Mouse (Mus musculus): ENCODE results near the gene Cd22. TPM values are rescaled to one million over a fixed set of nuclear protein-coding genes. Genes with fewer than 3 reads are reported as not detected.

Gene Cd22
- total and polyA plus RNA-seq, 3 experiments: 42.3 to 180 (median 90.6) TPM

- H3K9ac ChIP-seq (ENCODE audit: insufficient read depth, low read depth): no peak overlapping the region
- H3K4me2 ChIP-seq (ENCODE audit: insufficient read depth, low read depth, poor library complexity, severe bottlenecking): peak overlapping the region; percentile 56
- H3K27me3 ChIP-seq (replicated peaks): no peaks in the 10 kb centered on the region
- peaks cover 11 to 57% of the 10 kb centered on the region in 2 experiments for H3K4me1 ChIP-seq (ENCODE audit: control insufficient read depth in 1 of 2, insufficient read depth in 2 of 2)
- dilution Hi-C loops (cut with MboI; ENCODE audit: extremely low pct_ligation_motif_present, extremely low pct_unique_long_range_greater_than_20kb, low sequenced_read_pairs): no loop called here
- DNase-seq (ENCODE audit: extremely low read depth): peak; percentile 76
- in situ Hi-C loops (cut with MboI; ENCODE audit: low pct_ligation_motif_present, low pct_unique_long_range_greater_than_20kb, low sequenced_read_pairs): no loop called here
- H3K9me3 ChIP-seq (replicated peaks; ENCODE audit: low read length): no peaks in the 10 kb centered on the region
- H3K4me3 ChIP-seq (replicated peaks in 1 of 3; ENCODE audit: low read depth in 2 of 3, low read length in 2 of 3, poor library complexity in 1 of 3): peak overlapping the region in 1 of 3 experiments; percentile 31
- TF ChIP-seq CTCF (conservative IDR thresholded peaks at IDR 0.05 in 1 of 2, IDR thresholded peaks at IDR 0.05 in 1 of 2; ENCODE audit: low read depth in 2 of 2, low read length in 2 of 2) (peak; percentile 75 to 84), RAD21 (IDR thresholded peaks at IDR 0.05; ENCODE audit: low read depth, low read length) (peak; percentile 43), SMC3 (IDR thresholded peaks at IDR 0.05; ENCODE audit: low read depth, low read length) (peak; percentile 75), POLR2A (IDR thresholded peaks at IDR 0.05; ENCODE audit: low read depth, low read length) (no peak), MEF2A (IDR thresholded peaks at IDR 0.05; ENCODE audit: borderline replicate concordance, low read depth, low read length) (0 out of 2 replicates have a peak, but pooled peaks have one; percentile 19), CHD2 (IDR thresholded peaks at IDR 0.05; ENCODE audit: low read length) (peak; percentile 85), CHD1 (IDR thresholded peaks at IDR 0.05; ENCODE audit: low read depth, low read length) (no peak), MAZ (IDR thresholded peaks at IDR 0.05; ENCODE audit: low read depth, low read length) (0 out of 2 replicates have a peak, but pooled peaks have one; percentile 86), MXI1 (IDR thresholded peaks at IDR 0.05; ENCODE audit: low read depth, low read length) (0 out of 2 replicates have a peak, but pooled peaks have one; percentile 2), MAFK (IDR thresholded peaks at IDR 0.05; ENCODE audit: insufficient replicate concordance, low read length) (no peak)
- no peaks in the 10 kb centered on the region for H3K79me2 ChIP-seq (replicated peaks; ENCODE audit: control insufficient read depth, extremely low read depth, insufficient read depth, poor library complexity, severe bottlenecking)
- H3K27ac ChIP-seq (ENCODE audit: insufficient read depth, low read depth): no peak overlapping the region
- H3K36me3 ChIP-seq (replicated peaks in 1 of 2; ENCODE audit: control insufficient read depth in 1 of 2, insufficient read depth in 1 of 2, low read length in 1 of 2): peaks cover 0 to 41% of the 10 kb centered on the region in 2 experiments
These were observed 20.3 kb downstream of the Cd22 start for GRCm38 (mm10) chr7:30859635-30860402.

- peaks cover 11 to 54% of the 10 kb centered on the region in 2 experiments for H3K4me1 ChIP-seq (ENCODE audit: control insufficient read depth in 1 of 2, insufficient read depth in 2 of 2)
- no peak overlapping the region for H3K27ac ChIP-seq (ENCODE audit: insufficient read depth, low read depth)
- DNase-seq (ENCODE audit: extremely low read depth): peak; percentile 86
- no peaks in the 10 kb centered on the region for H3K9me3 ChIP-seq (replicated peaks; ENCODE audit: low read length)
- no peak overlapping the region for H3K4me2 ChIP-seq (ENCODE audit: insufficient read depth, low read depth, poor library complexity, severe bottlenecking)
- in situ Hi-C loops (cut with MboI; ENCODE audit: low pct_ligation_motif_present, low pct_unique_long_range_greater_than_20kb, low sequenced_read_pairs): no loop called here
- no peak overlapping the region for H3K4me3 ChIP-seq (replicated peaks in 1 of 3; ENCODE audit: low read depth in 2 of 3, low read length in 2 of 3, poor library complexity in 1 of 3)
- peaks cover 0 to 37% of the 10 kb centered on the region in 2 experiments for H3K36me3 ChIP-seq (replicated peaks in 1 of 2; ENCODE audit: control insufficient read depth in 1 of 2, insufficient read depth in 1 of 2, low read length in 1 of 2)
- H3K27me3 ChIP-seq (replicated peaks): no peaks in the 10 kb centered on the region
- dilution Hi-C loops (cut with MboI; ENCODE audit: extremely low pct_ligation_motif_present, extremely low pct_unique_long_range_greater_than_20kb, low sequenced_read_pairs): no loop called here
- no peak overlapping the region for H3K9ac ChIP-seq (ENCODE audit: insufficient read depth, low read depth)
- H3K79me2 ChIP-seq (replicated peaks; ENCODE audit: control insufficient read depth, extremely low read depth, insufficient read depth, poor library complexity, severe bottlenecking): no peaks in the 10 kb centered on the region
- TF ChIP-seq RAD21 (IDR thresholded peaks at IDR 0.05; ENCODE audit: low read depth, low read length): peak; percentile 93
- TF ChIP-seq UBTF (IDR thresholded peaks at IDR 0.05; ENCODE audit: low read depth, low read length): no peak
- TF ChIP-seq GABPA (IDR thresholded peaks at IDR 0.05; ENCODE audit: insufficient replicate concordance, low read depth, low read length): no peak
- TF ChIP-seq MAX (IDR thresholded peaks at IDR 0.05; ENCODE audit: low read length): peak; percentile 50; the same call in 1 of the 2 replicates
- TF ChIP-seq SMC3 (IDR thresholded peaks at IDR 0.05; ENCODE audit: low read depth, low read length): peak; percentile 94
- TF ChIP-seq ZKSCAN1 (IDR thresholded peaks at IDR 0.05; ENCODE audit: borderline replicate concordance, low read depth, low read length): no peak
- no peak for TF ChIP-seq TBP (conservative IDR thresholded peaks at IDR 0.05; ENCODE audit: low read depth, low read length)
- no peak for TF ChIP-seq USF1 (IDR thresholded peaks at IDR 0.05; ENCODE audit: low read depth, low read length)
- 0 out of 2 replicates have a peak, but pooled peaks have one; percentile 15 for TF ChIP-seq IRF4 (IDR thresholded peaks at IDR 0.05; ENCODE audit: low read depth, low read length)
- peak; percentile 72; the same call in 1 of the 2 replicates for TF ChIP-seq MYC (IDR thresholded peaks at IDR 0.05; ENCODE audit: low read depth, low read length)
- TF ChIP-seq MAZ (IDR thresholded peaks at IDR 0.05; ENCODE audit: low read depth, low read length): no peak; the same call in none of the 2 replicates
- 0 out of 2 replicates have a peak, but pooled peaks have one; percentile 24 for TF ChIP-seq JUND (conservative IDR thresholded peaks at IDR 0.05; ENCODE audit: low read depth, low read length)
- TF ChIP-seq KAT2A (IDR thresholded peaks at IDR 0.05; ENCODE audit: insufficient replicate concordance, low read length): no peak
- TF ChIP-seq ZC3H11A (IDR thresholded peaks at IDR 0.05; ENCODE audit: low read depth, low read length): peak; percentile 74
- TF ChIP-seq RCOR1 (conservative IDR thresholded peaks at IDR 0.05; ENCODE audit: low read depth, low read length): no peak
- TF ChIP-seq POLR2AphosphoS2 (IDR thresholded peaks at IDR 0.05; ENCODE audit: low read depth, low read length): no peak
- no peak for TF ChIP-seq ZNF384 (IDR thresholded peaks at IDR 0.05; ENCODE audit: low read depth, low read length)
- peak; percentile 51; the same call in 1 of the 2 replicates for TF ChIP-seq TCF12 (IDR thresholded peaks at IDR 0.05; ENCODE audit: low read depth, low read length)
- TF ChIP-seq MEF2A (IDR thresholded peaks at IDR 0.05; ENCODE audit: borderline replicate concordance, low read depth, low read length): 0 out of 2 replicates have a peak, but pooled peaks have one; percentile 19
- no peak for TF ChIP-seq MAFK (IDR thresholded peaks at IDR 0.05; ENCODE audit: insufficient replicate concordance, low read length)
- no peak for TF ChIP-seq USF2 (conservative IDR thresholded peaks at IDR 0.05; ENCODE audit: low read depth, low read length)
- TF ChIP-seq CTCF (conservative IDR thresholded peaks at IDR 0.05 in 1 of 2, IDR thresholded peaks at IDR 0.05 in 1 of 2; ENCODE audit: low read depth in 2 of 2, low read length in 2 of 2): peak; percentile 77 to 93
- TF ChIP-seq NRF1 (IDR thresholded peaks at IDR 0.05; ENCODE audit: low read depth, low read length): peak; percentile 37; the same call in 1 of the 2 replicates
- TF ChIP-seq BHLHE40 (IDR thresholded peaks at IDR 0.05; ENCODE audit: low read depth, low read length): peak; percentile 36; the same call in 1 of the 2 replicates
- TF ChIP-seq SIN3A (IDR thresholded peaks at IDR 0.05; ENCODE audit: low read length): peak; percentile 73
These were observed 20.9 kb downstream of the Cd22 start for GRCm38 (mm10) chr7:30859290-30859634.

All from CH12.LX (cell line).